Mouse (Mus musculus) cerebellum, postnatal 25 days (tissue): ENCODE measurements around the gene Cytip.

Source experiments
- DNase-seq, 2 experiments: peaks; one replicate each; pipeline ENCODE4 v3.0.0; 2021; ENCODE audit warnings: mixed read lengths in 2 of 2

The Cytip gene

DNA sequence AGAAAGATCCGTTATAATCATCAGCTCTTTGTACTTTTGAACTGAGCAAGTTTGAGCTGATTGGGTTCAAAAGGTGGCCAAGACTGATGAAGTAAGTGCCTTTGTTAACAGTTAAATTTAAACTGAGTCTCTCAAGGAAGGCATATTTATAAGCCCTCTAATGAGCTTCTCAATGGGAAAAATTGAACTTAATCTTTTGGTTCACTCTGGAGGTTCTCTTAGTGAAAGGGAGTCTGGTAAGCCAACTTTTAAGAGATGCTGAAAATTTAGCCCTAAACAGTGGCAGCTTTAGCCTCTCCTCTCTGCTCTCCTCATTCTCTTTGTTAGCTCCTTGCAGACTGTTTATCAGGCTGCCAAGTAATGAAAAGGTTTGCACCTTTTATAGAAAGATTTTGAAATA, 100.5 kb downstream of the Cytip start:
- DNase-seq: no peak

DNA sequence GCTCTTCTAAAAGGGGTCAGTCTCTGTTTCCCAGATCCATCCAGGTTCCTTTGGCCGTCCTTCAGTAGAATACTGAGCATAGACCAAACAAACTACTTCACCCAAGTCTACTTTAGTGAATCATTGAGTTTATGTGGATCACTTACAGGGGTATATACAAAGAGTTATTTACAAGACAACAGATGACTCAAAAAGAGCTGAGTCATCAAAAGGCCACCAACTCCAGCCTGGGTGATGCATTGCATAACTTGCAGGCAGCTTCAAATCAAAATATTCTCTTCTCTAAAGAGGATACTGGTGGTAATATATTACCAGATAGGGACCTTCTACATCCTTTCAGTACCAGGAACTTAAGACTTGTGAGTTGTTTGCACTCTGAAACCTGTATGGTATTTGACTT, 108.9 kb downstream of the Cytip start:
- DNase-seq: no peak

DNA sequence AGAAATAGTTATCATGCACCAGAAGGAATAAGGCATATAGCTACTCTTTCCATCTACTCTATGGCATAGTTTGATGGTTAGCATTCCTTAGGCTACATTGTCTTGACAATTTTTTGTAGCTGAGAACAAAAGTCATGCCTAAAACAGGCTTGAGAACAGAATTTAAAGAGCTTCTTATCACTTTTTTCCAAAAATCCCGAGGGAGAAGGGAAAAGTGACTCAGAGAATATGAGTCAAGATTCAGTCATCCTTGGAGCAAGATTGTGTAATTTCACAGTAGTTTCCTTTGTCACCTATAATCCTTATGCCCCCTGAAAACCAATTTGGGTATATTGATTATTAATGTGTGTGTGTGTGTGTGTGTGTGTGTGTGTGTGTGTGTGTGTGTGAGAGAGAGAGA, 115.5 kb downstream of the Cytip start:
- no peak for DNase-seq
